ENCODE assay signal across 17 mouse cellular contexts in genomic region chr12:26386947-26387346, GRCm38 (mm10). TPM values are rescaled to one million over a fixed set of nuclear protein-coding genes. Genes with fewer than 3 reads are reported as not detected.
A peak's percentile ranks its signal among the peaks of the same experiment; 100 is the strongest.
DNase-seq lines count a peak whose midpoint lies in the region; ATAC-seq and TF ChIP-seq lines count a peak whose summit lies in the region.
"Had no signal": no experiment of that assay in that cellular context is flagged by ENCODE, and none has a peak within 500 bp of the region (broad histone marks: within the 10 kb centered on the region; RNA-seq: fewer than 3 reads in every experiment).

No protein-coding gene starts in this region.

- H3K4me3 ChIP-seq in forebrain, postnatal 0 days (ENCODE audit: low read depth, low read length) = no peak overlapping the region
- H3K4me3 ChIP-seq in forebrain, embryonic 13.5 days = no peak overlapping the region
- H3K4me3 ChIP-seq in lung, embryonic 14.5 days (ENCODE audit: low read depth, low read length) = no peak overlapping the region
- no peak overlapping the region for H3K4me3 ChIP-seq in hindbrain, embryonic 16.5 days (ENCODE audit: low read length)
- H3K4me3 ChIP-seq: forebrain, embryonic 15.5 days had no signal

- no peaks in the 10 kb centered on the region for H3K9me3 ChIP-seq in forebrain, postnatal 0 days (ENCODE audit: low read length)
- no peaks in the 10 kb centered on the region for H3K9me3 ChIP-seq in forebrain, embryonic 13.5 days (replicated peaks)
- H3K9me3 ChIP-seq in lung, embryonic 14.5 days (ENCODE audit: low read depth, low read length) = no peaks in the 10 kb centered on the region
- H3K9me3 ChIP-seq in hindbrain, embryonic 16.5 days (ENCODE audit: control insufficient read depth, low read length) = no peaks in the 10 kb centered on the region
- H3K9me3 ChIP-seq: forebrain, embryonic 15.5 days had no signal

- H3K27ac ChIP-seq in forebrain, postnatal 0 days (ENCODE audit: low read depth, low read length) = no peak overlapping the region
- H3K27ac ChIP-seq in forebrain, embryonic 13.5 days = no peak overlapping the region
- peak overlapping the region; percentile 50; the same call in 1 of the 2 replicates for H3K27ac ChIP-seq in lung, embryonic 14.5 days (ENCODE audit: low read depth)
- no peak overlapping the region for H3K27ac ChIP-seq in hindbrain, embryonic 16.5 days (ENCODE audit: low read depth, low read length)
- H3K27ac ChIP-seq: forebrain, embryonic 15.5 days; kidney, postnatal 0 days; liver, embryonic 14.5 days; macrophage had no signal

- TF ChIP-seq CTCF in forebrain, postnatal 0 days (IDR thresholded peaks at IDR 0.05; ENCODE audit: low read depth) = no peak
- no peak for TF ChIP-seq CTCF in lung, embryonic 14.5 days (IDR thresholded peaks at IDR 0.05; ENCODE audit: low read depth)

- H3K36me3 ChIP-seq in forebrain, postnatal 0 days (ENCODE audit: insufficient read depth) = peaks cover 39% of the 10 kb centered on the region
- H3K36me3 ChIP-seq in forebrain, embryonic 13.5 days (ENCODE audit: poor library complexity, severe bottlenecking) = peaks cover 73% of the 10 kb centered on the region
- H3K36me3 ChIP-seq in lung, embryonic 14.5 days (ENCODE audit: insufficient read depth) = peaks cover 31% of the 10 kb centered on the region
- H3K36me3 ChIP-seq in hindbrain, embryonic 16.5 days (ENCODE audit: control insufficient read depth, insufficient read depth, low read length) = peaks cover 17% of the 10 kb centered on the region

- 61% methylated on average over 9 of the region's 9 CpGs for WGBS in forebrain, postnatal 0 days
- 76% methylated on average over 9 of the region's 9 CpGs for WGBS in forebrain, embryonic 13.5 days
- WGBS in lung, embryonic 14.5 days = 48% methylated on average over 9 of the region's 9 CpGs
- WGBS in hindbrain, embryonic 16.5 days = 69% methylated on average over 9 of the region's 9 CpGs

- ATAC-seq in forebrain, postnatal 0 days = peak; percentile 86
- no peak for ATAC-seq in forebrain, embryonic 13.5 days
- ATAC-seq in lung, embryonic 14.5 days (ENCODE audit: insufficient read depth) = peak; percentile 70; the same call in 1 of the 2 replicates
- ATAC-seq in hindbrain, embryonic 16.5 days = peak; percentile 86
- ATAC-seq: activated CD4-positive, CD25-positive, alpha-beta regulatory T cell, adult 4 months; forebrain, embryonic 15.5 days; intestine, postnatal 0 days had no signal

- no peaks in the 10 kb centered on the region for H3K4me1 ChIP-seq in forebrain, postnatal 0 days (ENCODE audit: insufficient read depth)
- H3K4me1 ChIP-seq in forebrain, embryonic 13.5 days = no peaks in the 10 kb centered on the region
- H3K4me1 ChIP-seq in lung, embryonic 14.5 days (ENCODE audit: insufficient read depth) = peaks cover 8% of the 10 kb centered on the region
- no peaks in the 10 kb centered on the region for H3K4me1 ChIP-seq in hindbrain, embryonic 16.5 days (ENCODE audit: control insufficient read depth, insufficient read depth, low read depth, low read length)
- H3K4me1 ChIP-seq: forebrain, embryonic 15.5 days had no signal

- no peaks in the 10 kb centered on the region for H3K27me3 ChIP-seq in forebrain, postnatal 0 days (ENCODE audit: insufficient read depth, low read length)
- no peaks in the 10 kb centered on the region for H3K27me3 ChIP-seq in forebrain, embryonic 13.5 days
- H3K27me3 ChIP-seq in lung, embryonic 14.5 days (ENCODE audit: insufficient read depth, low read length) = no peaks in the 10 kb centered on the region
- H3K27me3 ChIP-seq in hindbrain, embryonic 16.5 days (replicated peaks; ENCODE audit: control insufficient read depth, insufficient read depth, low read length) = no peaks in the 10 kb centered on the region
- H3K27me3 ChIP-seq: forebrain, embryonic 15.5 days had no signal

- no peak overlapping the region for H3K4me2 ChIP-seq in forebrain, postnatal 0 days (ENCODE audit: low read depth)
- no peak overlapping the region for H3K4me2 ChIP-seq in forebrain, embryonic 13.5 days
- H3K4me2 ChIP-seq in lung, embryonic 14.5 days = no peak overlapping the region
- H3K4me2 ChIP-seq in hindbrain, embryonic 16.5 days (ENCODE audit: low read length) = no peak overlapping the region
- H3K4me2 ChIP-seq: forebrain, embryonic 15.5 days had no signal

- no peak overlapping the region for H3K9ac ChIP-seq in forebrain, postnatal 0 days
- no peak overlapping the region for H3K9ac ChIP-seq in forebrain, embryonic 13.5 days
- no peak overlapping the region for H3K9ac ChIP-seq in lung, embryonic 14.5 days
- no peak overlapping the region for H3K9ac ChIP-seq in hindbrain, embryonic 16.5 days (ENCODE audit: low read depth, low read length)
- H3K9ac ChIP-seq: forebrain, embryonic 15.5 days; liver, embryonic 14.5 days had no signal

- DNase-seq in forebrain, postnatal 0 days = no peak
- peak; percentile 65 for DNase-seq in lung, embryonic 14.5 days
- no peak for DNase-seq in lung, adult 18-20 months
- peak; percentile 77 for DNase-seq in brain, adult 2 months (ENCODE audit: low read depth, low spot score)
- no peak for DNase-seq in kidney, postnatal 4 days
- no peak for DNase-seq in natural killer cell, adult 2 months (ENCODE audit: low spot score in 2 of 2)
- DNase-seq: gastrocnemius, postnatal 14 days; right cerebral cortex, postnatal 14 days; thymus, adult 18-20 months had no signal

RNA-seq across cellular contexts. Expression of gene Rnf144a, which starts 28.1 kb away (rescaled TPM):
- total RNA-seq in forebrain, postnatal 0 days (2014; rRNA removed) = 27.4 and 39.1 TPM in 2 replicates
- polyA plus RNA-seq in forebrain, postnatal 0 days (2015; fragmentation: Nextera tagmentation; extraction: Ambion mirVana) = 16.4 and 23.1 TPM in 2 replicates
- 36.8 and 40.3 TPM in 2 replicates for polyA plus RNA-seq in forebrain, embryonic 13.5 days (2015; fragmentation: Nextera tagmentation; extraction: Ambion mirVana)
- polyA plus RNA-seq in lung, embryonic 14.5 days (2014; fragmentation: Nextera tagmentation; extraction: Ambion mirVana) = 45.6 and 46.9 TPM in 2 replicates
- 21.6 and 26.4 TPM in 2 replicates for polyA plus RNA-seq in hindbrain, embryonic 16.5 days (2015; fragmentation: Nextera tagmentation; extraction: Ambion mirVana)

Comparison
In these comparisons a context has a peak if more than half of its experiments do, and no peak if none do; other contexts are left out.
1. DNase-seq: peak in lung, embryonic 14.5 days (single experiment) and brain, adult 2 months (single experiment); none in forebrain, postnatal 0 days (single experiment), lung, adult 18-20 months (0 of 2), kidney, postnatal 4 days (0 of 2) and natural killer cell, adult 2 months (0 of 2).